Mouse (Mus musculus): ENCODE measurements at regions not wholly inside any gene's neighbourhood (a gene's known extent, or its start where the extent isn't known, plus 50 kb on each side); places are given as distances from the start of the nearest gene placed in this dataset.

DNA sequence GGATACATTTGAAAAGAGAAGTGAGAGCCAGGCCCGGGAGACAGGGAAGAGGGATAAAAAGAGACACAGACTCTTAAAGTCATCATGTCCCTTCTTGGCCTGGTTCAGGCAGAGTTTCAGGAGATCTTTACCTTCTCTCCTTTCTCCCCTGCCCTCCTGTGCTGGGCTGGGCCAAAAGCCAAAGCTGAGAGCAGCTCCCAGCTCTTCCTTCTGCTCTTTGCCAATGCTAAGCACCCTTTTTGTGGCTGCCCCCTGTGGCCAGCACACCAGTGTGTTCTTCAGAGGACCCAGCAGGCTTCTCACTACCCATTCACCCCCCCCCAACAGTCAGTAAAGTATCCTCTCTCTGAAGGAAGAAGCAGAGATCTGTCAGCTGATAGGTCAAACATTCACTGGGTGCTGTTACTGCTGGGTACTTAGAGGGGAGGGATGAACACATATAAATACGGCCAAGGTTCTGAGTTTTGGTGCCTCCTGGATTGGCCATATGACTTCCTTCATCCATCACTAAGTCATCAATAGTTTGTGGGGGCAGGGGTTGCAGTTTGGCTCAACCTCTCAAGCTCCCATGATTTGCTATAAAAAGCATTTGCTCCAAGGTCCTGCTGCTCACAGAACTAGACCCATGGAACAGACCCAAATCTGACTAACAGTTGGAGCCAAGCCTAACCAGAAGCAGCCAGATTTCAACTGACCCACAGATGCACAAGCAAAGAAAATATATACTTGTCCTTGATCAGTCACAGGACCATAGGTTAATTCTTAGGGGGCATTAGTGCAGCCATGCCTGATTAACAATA is 87.7 kb upstream of the Spdye4c start:
- TF ChIP-seq CTCF (IDR thresholded peaks at IDR 0.05; ENCODE audit: low read depth) (no peak), EP300 (IDR thresholded peaks at IDR 0.05; ENCODE audit: low read depth) (no peak)

Data from liver, embryonic 14.5 days (tissue).